Mouse (Mus musculus) retina, postnatal 7 days (tissue): ENCODE results near the gene Nsun4.

Experiments
- DNase-seq: peaks from one replicate; pipeline ENCODE4 v3.0.0-alpha.2; 2012; ENCODE audit warnings: low read depth, low spot score

Gene Nsun4

DNA sequence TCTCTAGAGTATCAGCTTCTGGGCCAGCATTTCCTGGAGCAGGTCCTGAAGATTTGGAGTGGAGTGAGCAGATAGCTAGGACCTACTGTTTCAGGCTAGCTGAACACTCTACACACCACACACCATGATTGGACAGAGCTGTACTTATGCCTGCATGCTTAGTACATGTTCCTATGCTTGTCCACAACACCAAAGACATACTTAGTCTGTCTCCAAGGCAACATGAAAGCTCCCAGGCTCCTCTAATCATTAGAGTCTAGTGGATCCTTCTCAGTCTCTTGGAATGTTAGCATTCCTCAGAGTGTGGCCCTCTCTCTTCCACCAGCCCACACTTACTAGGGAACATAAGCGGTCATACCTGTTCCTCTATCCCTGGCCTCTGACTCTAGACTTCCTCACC, 66.2 kb downstream of the Nsun4 start:
- DNase-seq: no peak

DNA sequence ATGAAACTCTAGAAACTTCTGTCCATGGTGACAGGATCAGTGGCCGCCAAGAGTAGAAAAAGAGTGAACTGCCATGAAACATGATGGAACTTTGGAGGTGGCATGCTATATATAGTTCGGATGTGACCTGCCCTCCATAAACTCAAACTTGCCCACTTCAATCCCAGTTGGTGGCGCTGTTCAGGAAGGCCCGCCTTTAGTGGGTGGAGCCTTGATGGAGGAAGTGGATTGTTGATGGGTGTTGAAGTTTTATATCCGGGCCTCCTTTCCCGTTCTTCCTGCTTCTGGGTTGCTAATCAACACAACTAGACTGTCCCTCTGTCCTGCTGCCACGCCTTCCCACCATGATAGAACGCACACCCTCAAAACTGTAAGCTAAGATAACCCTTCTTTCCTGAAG, 68.7 kb downstream of the Nsun4 start:
- DNase-seq: no peak

GRCm38 (mm10) chr4:115984111-115984510, 69.6 kb downstream of the Nsun4 start:
- peak; percentile 72 for DNase-seq
